Mouse (Mus musculus): ENCODE results near the gene Ubald2. TPM values are rescaled to one million over a fixed set of nuclear protein-coding genes. Genes with fewer than 3 reads are reported as not detected.

The Ubald2 gene
- polyA plus RNA-seq (2015; fragmentation: Nextera tagmentation; extraction: Ambion mirVana), result 25.1 and 26.3 TPM in 2 replicates

DNA sequence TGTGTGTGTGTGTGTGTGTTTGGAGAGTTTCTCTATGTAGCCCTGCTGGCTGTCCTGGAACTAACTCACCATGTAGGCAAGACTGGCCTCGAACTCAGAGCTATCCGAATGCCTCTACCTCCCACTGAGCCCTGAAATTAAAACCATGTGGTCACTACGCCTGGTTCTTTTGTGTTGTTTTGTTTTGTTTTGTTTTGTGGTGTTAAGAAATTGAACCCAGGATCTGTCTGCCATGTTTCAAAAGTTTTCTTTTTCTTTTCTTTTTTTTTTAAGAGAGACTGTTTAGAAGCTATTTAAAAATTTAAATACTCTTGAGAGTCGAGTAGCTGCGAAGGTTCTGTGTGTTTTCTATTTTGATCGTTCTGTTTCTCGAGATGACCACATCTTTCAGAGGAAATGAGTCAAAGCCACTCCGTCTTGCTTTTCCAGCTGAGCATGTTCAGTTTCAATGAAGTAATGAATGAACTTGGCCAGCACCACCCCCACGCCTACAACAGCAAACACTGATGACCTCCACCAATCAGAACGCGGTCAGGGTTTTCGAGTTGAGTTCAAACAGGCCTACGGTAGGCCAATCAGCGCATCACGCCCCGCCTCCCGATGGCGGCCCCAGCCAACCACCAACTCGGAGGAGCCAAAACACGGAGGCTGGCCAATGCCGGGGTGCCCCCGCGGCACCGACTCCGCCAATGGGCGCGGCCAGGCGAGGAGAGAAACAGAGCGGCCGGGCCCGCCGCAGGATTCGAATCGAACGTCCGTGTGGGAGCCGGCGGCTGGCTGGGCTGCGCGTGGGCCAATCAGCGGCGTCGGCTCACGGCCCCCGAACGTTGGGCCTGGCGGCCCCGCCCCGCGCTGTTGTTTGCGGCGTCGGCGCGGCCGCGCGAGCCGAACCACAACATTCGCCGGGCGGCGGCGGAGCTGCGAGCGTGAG, at the start of gene Ubald2:
Gene Ubald2 (plus strand): TSS at position 739 of the 931 bp plus-strand sequence.

DNA sequence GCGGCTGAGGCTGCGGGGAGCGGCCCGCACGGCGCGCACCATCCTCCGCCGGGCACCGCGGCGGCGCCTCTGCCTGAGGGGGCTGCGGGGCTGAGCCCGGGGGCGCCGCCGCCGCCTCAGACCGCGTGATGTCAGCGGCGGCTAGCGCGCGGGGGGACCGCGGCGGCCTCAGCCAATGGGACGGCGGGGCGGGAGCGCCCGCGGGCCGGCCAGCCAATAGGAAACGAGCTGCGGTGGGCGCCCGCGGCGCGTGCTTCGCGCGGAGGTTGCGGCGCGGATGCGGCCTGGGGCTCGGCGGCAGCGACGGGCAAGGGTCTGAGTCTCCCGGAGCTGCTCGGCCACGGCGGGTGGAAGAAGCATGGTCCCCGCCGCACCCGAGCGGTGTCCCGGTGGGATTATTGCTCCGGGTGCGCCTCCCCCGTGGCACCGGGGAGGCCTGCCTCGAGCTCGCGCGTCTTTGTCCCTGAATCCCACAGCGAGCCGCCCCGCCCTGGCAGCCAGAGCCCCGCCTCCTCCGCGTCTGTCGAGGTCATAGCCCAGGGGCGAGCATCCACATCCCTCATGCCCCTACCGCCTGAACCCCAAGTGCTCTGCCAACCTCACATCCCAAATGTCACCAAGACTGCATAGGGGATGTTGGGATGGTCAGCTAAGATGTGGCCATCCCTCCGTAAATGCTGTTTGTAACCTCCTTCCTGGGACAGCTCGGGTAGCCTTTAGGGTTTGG, 20.8 kb upstream of the Ubald2 start, which contains the start of gene Rnf157:
Gene Rnf157 (minus strand): TSS at position 129 of the 727 bp plus-strand sequence.

DNA sequence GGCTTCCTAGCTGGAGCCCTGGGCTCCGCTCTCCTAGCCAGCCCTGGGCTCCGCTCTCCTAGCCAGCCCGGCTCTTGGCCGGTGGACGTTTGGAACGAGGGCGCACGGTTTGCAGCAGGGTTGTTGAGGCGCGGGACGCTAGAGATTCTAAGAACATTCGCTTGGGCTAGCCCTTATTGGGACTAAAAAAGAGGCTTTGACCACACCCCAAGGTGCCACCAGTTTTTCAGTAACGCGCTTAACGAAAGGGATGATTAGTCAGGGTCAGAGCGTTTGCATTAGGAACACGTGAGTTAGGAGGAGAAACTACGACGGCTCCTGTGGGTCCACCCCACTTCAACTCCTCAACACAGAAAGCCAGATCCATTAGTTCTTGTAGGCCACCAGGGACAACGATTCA, 32.2 kb downstream of the Ubald2 start, which contains the start of gene Qrich2:
Gene Qrich2 (minus strand): TSS at position 101 of the 400 bp plus-strand sequence.

Other genes with a start within 250 kb of the Ubald2 start
- gene Ten1, start 235.2 kb upstream of the Ubald2 start, polyA plus RNA-seq (2015; fragmentation: Nextera tagmentation; extraction: Ambion mirVana), result 30.5 and 34.0 TPM in 2 replicates
- 29.7 and 37.4 TPM in 2 replicates for gene Acox1, start 235.0 kb upstream of the Ubald2 start, polyA plus RNA-seq (2015; fragmentation: Nextera tagmentation; extraction: Ambion mirVana)
- 0.46 and 1.4 TPM in 2 replicates for gene Evpl, start 196.0 kb upstream of the Ubald2 start, polyA plus RNA-seq (2015; fragmentation: Nextera tagmentation; extraction: Ambion mirVana)
- 70.8 and 73.0 TPM in 2 replicates for gene Srp68, start 159.9 kb upstream of the Ubald2 start, polyA plus RNA-seq (2015; fragmentation: Nextera tagmentation; extraction: Ambion mirVana)
- gene Galr2, start 153.2 kb upstream of the Ubald2 start, polyA plus RNA-seq (2015; fragmentation: Nextera tagmentation; extraction: Ambion mirVana), result 0.37 and 0.53 TPM in 2 replicates
- gene Exoc7, start 126.9 kb upstream of the Ubald2 start, polyA plus RNA-seq (2015; fragmentation: Nextera tagmentation; extraction: Ambion mirVana), result 56.0 and 57.2 TPM in 2 replicates
- 0.10 and 0.19 TPM in 2 replicates for gene Foxj1, start 98.7 kb upstream of the Ubald2 start, polyA plus RNA-seq (2015; fragmentation: Nextera tagmentation; extraction: Ambion mirVana)
- gene Rnf157, start 21.1 kb upstream of the Ubald2 start, polyA plus RNA-seq (2015; fragmentation: Nextera tagmentation; extraction: Ambion mirVana), result 9.4 and 9.8 TPM in 2 replicates
- gene Qrich2, start 32.1 kb downstream of the Ubald2 start, polyA plus RNA-seq (2015; fragmentation: Nextera tagmentation; extraction: Ambion mirVana), result not detected in 2 replicates
- gene Prpsap1, start 60.1 kb downstream of the Ubald2 start, polyA plus RNA-seq (2015; fragmentation: Nextera tagmentation; extraction: Ambion mirVana), result 52.5 and 54.6 TPM in 2 replicates
- gene Sphk1, start 96.8 kb downstream of the Ubald2 start, polyA plus RNA-seq (2015; fragmentation: Nextera tagmentation; extraction: Ambion mirVana), result 1.7 and 3.4 TPM in 2 replicates
- 5.8 and 6.1 TPM in 2 replicates for gene Ube2o, start 147.4 kb downstream of the Ubald2 start, polyA plus RNA-seq (2015; fragmentation: Nextera tagmentation; extraction: Ambion mirVana)
- not detected in 2 replicates for gene Aanat, start 152.3 kb downstream of the Ubald2 start, polyA plus RNA-seq (2015; fragmentation: Nextera tagmentation; extraction: Ambion mirVana)
- 3.1 and 4.2 TPM in 2 replicates for gene Rhbdf2, start 192.9 kb downstream of the Ubald2 start, polyA plus RNA-seq (2015; fragmentation: Nextera tagmentation; extraction: Ambion mirVana)
- 3.0 and 3.4 TPM in 2 replicates for gene Prcd, start 219.4 kb downstream of the Ubald2 start, polyA plus RNA-seq (2015; fragmentation: Nextera tagmentation; extraction: Ambion mirVana)
- gene Cygb, start 220.2 kb downstream of the Ubald2 start, polyA plus RNA-seq (2015; fragmentation: Nextera tagmentation; extraction: Ambion mirVana), result 18.5 and 23.5 TPM in 2 replicates

All from skeletal muscle tissue, postnatal 0 days (tissue).